Mouse (Mus musculus): Measurements from ENCODE around the gene Zfp882.
"Not testable (repeated sequence)": the region's sequence is repeated elsewhere in the genome, so short reads cannot be mapped to it uniquely, and the experiment has no call there.

Gene Zfp882

DNA sequence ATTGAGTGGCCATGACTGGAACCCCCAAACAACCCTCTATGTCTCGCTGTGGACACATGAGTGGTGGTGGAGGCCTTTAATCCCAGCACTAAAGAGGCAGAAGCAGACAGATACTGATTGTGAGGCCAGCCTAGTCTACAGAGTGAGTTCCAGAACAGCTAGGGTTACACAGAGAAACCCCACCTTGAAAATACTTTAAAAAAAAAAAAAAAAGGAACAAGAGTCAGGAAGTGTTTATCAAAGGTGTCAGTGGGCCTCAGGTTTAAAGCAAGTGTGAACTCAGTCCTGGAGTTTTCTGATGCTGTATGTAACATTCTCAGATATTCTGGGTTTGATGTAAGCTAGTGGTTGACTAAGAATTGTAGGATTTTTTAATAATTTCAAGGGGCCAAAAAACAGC is 44.1 kb downstream of the Zfp882 start:
- no peak for DNase-seq (ENCODE audit: low spot score)

GRCm38 (mm10) chr8:71952961-71953700 is 44.7 kb downstream of the Zfp882 start:
- not testable (repeated sequence) for DNase-seq (ENCODE audit: low spot score)

GRCm38 (mm10) chr8:71954666-71955065 is 46.3 kb downstream of the Zfp882 start:
- no peak for DNase-seq (ENCODE audit: low spot score)

- no peak for DNase-seq (ENCODE audit: low spot score)
Measured at GRCm38 (mm10) chr8:71960483-71960882, 52.1 kb downstream of the Zfp882 start.

DNA sequence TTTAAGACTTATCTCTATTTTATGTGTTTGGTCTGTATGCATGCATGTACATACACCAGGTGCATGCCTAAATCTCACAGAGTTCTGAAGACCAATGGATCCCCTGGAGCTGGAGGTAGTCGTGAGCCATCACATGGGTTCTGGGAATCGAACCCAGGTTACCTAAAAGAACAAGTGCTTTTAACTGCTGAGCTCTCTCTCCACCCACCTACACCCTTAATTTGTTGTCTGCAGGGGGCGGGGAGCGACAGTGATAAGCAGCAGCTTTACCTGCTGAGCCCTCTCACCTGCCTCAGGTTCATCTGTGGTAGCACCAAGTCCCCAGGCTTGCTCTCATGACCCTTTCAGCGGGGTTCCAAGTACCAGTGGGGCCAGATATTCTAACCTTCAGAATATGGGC is 53.4 kb downstream of the Zfp882 start:
- DNase-seq (ENCODE audit: low spot score) = no peak

DNA sequence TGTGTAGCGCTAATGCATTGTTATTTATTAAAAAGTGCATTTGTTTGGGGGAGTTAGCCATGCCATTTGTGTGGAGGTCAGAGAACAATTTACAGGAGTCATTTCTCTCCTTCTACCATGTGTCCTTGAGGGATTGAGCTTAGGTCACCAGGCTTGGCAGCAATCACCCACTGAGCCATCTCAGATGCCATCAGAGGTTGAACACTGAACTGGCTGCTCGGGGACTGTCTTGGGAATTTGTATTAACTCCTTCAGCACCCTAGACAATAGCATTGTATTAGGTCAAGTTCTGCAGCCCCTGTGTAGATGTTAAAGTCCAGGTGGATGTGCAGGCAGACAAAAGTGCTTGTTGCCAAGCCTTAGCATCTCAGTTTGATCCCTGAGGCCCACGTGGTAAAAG is 55.6 kb downstream of the Zfp882 start:
- no peak for DNase-seq (ENCODE audit: low spot score)

- DNase-seq (ENCODE audit: low spot score) = no peak
Measured at GRCm38 (mm10) chr8:71965166-71965565, 56.8 kb downstream of the Zfp882 start.

All from ovary, adult 18-20 months (tissue).